In genomic region chr3:34198228-34198627, GRCm38 (mm10) we compare ENCODE assay signal across 8 mouse cellular contexts.
DNase-seq lines count a peak whose midpoint lies in the region; ATAC-seq and TF ChIP-seq lines count a peak whose summit lies in the region.

No protein-coding gene starts in this region.

- no peak for TF ChIP-seq EP300 in MEL (IDR thresholded peaks at IDR 0.05; ENCODE audit: low read depth in 1 of 2, low read length in 2 of 2)

- peak in 2 of 3 experiments; percentile 7 to 20; a peak in 1 of 6 replicates for TF ChIP-seq CTCF in MEL (IDR thresholded peaks at IDR 0.05 in 2 of 3, conservative IDR thresholded peaks at IDR 0.05 in 1 of 3; ENCODE audit: control insufficient read depth in 1 of 3, insufficient read depth in 1 of 3, low read depth in 2 of 3, low read length in 3 of 3, poor library complexity in 1 of 3, severe bottlenecking in 1 of 3)

- no peaks in the 10 kb centered on the region for H3K27me3 ChIP-seq in MEL (ENCODE audit: control insufficient read depth in 1 of 2, insufficient read depth in 2 of 2, low read length in 2 of 2)
- H3K27me3 ChIP-seq in forebrain, embryonic 14.5 days (replicated peaks; ENCODE audit: control insufficient read depth, insufficient read depth, low read length), result no peaks in the 10 kb centered on the region
- H3K27me3 ChIP-seq in hindbrain, embryonic 12.5 days, result no peaks in the 10 kb centered on the region
- no peaks in the 10 kb centered on the region for H3K27me3 ChIP-seq in neural tube, embryonic 11.5 days (ENCODE audit: control insufficient read depth, insufficient read depth, low read length)

- no peaks in the 10 kb centered on the region for H3K9me3 ChIP-seq in MEL (replicated peaks; ENCODE audit: insufficient read depth, low read length)
- no peaks in the 10 kb centered on the region for H3K9me3 ChIP-seq in forebrain, embryonic 14.5 days (replicated peaks; ENCODE audit: control insufficient read depth, low read length)
- no peaks in the 10 kb centered on the region for H3K9me3 ChIP-seq in hindbrain, embryonic 12.5 days (replicated peaks)
- H3K9me3 ChIP-seq in neural tube, embryonic 11.5 days (ENCODE audit: control insufficient read depth, low read length), result no peaks in the 10 kb centered on the region

- no peaks in the 10 kb centered on the region for H3K4me1 ChIP-seq in MEL (ENCODE audit: control insufficient read depth in 1 of 2, insufficient read depth in 2 of 2, low read length in 2 of 2)
- H3K4me1 ChIP-seq in forebrain, embryonic 14.5 days (ENCODE audit: control insufficient read depth, insufficient read depth, low read length), result peaks cover 11% of the 10 kb centered on the region; the same call in 1 of the 2 replicates
- H3K4me1 ChIP-seq in hindbrain, embryonic 12.5 days, result peaks cover 19% of the 10 kb centered on the region
- H3K4me1 ChIP-seq in neural tube, embryonic 11.5 days (ENCODE audit: control insufficient read depth, insufficient read depth, low read length), result peaks cover 7% of the 10 kb centered on the region; the same call in 1 of the 2 replicates

- peak; percentile 17 for TF ChIP-seq RAD21 in MEL (IDR thresholded peaks at IDR 0.05; ENCODE audit: low read depth, low read length)

- no peak overlapping the region for H3K27ac ChIP-seq in MEL (ENCODE audit: control insufficient read depth, low read depth, low read length)
- H3K27ac ChIP-seq in forebrain, embryonic 14.5 days (ENCODE audit: low read depth, low read length), result no peak overlapping the region; the same call in 1 of the 2 replicates
- H3K27ac ChIP-seq in hindbrain, embryonic 12.5 days, result no peak overlapping the region
- no peak overlapping the region for H3K27ac ChIP-seq in neural tube, embryonic 11.5 days (ENCODE audit: low read depth, low read length)

- TF ChIP-seq POLR2A in MEL (IDR thresholded peaks at IDR 0.05; ENCODE audit: control insufficient read depth in 1 of 2, insufficient read depth in 1 of 2, low read depth in 1 of 2, low read length in 2 of 2, poor library complexity in 1 of 2), result no peak

- no peak overlapping the region for H3K4me3 ChIP-seq in MEL (ENCODE audit: control insufficient read depth in 1 of 2, insufficient read depth in 1 of 2, low read depth in 2 of 2, low read length in 2 of 2)
- H3K4me3 ChIP-seq in forebrain, embryonic 14.5 days (ENCODE audit: low read depth, low read length), result peak overlapping the region; percentile 24
- no peak overlapping the region for H3K4me3 ChIP-seq in hindbrain, embryonic 12.5 days
- no peak overlapping the region for H3K4me3 ChIP-seq in neural tube, embryonic 11.5 days (ENCODE audit: low read depth, low read length)

- 35% methylated on average over 8 of the region's 8 CpGs for WGBS in forebrain, embryonic 14.5 days
- 36% methylated on average over 8 of the region's 8 CpGs for whole genome bisulfite sequencing in hindbrain, embryonic 12.5 days
- 31% methylated on average over 8 of the region's 8 CpGs for WGBS in neural tube, embryonic 11.5 days

- ATAC-seq in forebrain, embryonic 14.5 days, result peak; percentile 27
- ATAC-seq in hindbrain, embryonic 12.5 days (ENCODE audit: low FRiP score), result 0 out of 2 replicates have a peak, but pooled peaks have one; percentile 11
- ATAC-seq in neural tube, embryonic 11.5 days (ENCODE audit: insufficient read depth, low FRiP score, low TSS enrichment), result peak; percentile 20; the same call in 1 of the 2 replicates

- no peak overlapping the region for H3K9ac ChIP-seq in MEL (ENCODE audit: control insufficient read depth, low read depth, low read length, poor library complexity, severe bottlenecking)
- peak overlapping the region; percentile 13; the same call in 1 of the 2 replicates for H3K9ac ChIP-seq in forebrain, embryonic 14.5 days (ENCODE audit: low read length)
- H3K9ac ChIP-seq in hindbrain, embryonic 12.5 days, result no peak overlapping the region
- H3K9ac ChIP-seq in neural tube, embryonic 11.5 days (ENCODE audit: low read length), result no peak overlapping the region

- no peaks in the 10 kb centered on the region for H3K36me3 ChIP-seq in MEL (ENCODE audit: control insufficient read depth in 1 of 2, insufficient read depth in 2 of 2, low read length in 2 of 2)
- no peaks in the 10 kb centered on the region for H3K36me3 ChIP-seq in forebrain, embryonic 14.5 days (ENCODE audit: control insufficient read depth, insufficient read depth, low read length)
- no peaks in the 10 kb centered on the region for H3K36me3 ChIP-seq in hindbrain, embryonic 12.5 days
- no peaks in the 10 kb centered on the region for H3K36me3 ChIP-seq in neural tube, embryonic 11.5 days (ENCODE audit: control insufficient read depth, insufficient read depth, low read length)

- no peaks in the 10 kb centered on the region for H3K79me2 ChIP-seq in MEL (ENCODE audit: control insufficient read depth, insufficient read depth, low read length, poor library complexity)

- peak overlapping the region; percentile 43 for H3K4me2 ChIP-seq in forebrain, embryonic 14.5 days (ENCODE audit: low read length)
- peak overlapping the region; percentile 32 for H3K4me2 ChIP-seq in hindbrain, embryonic 12.5 days (replicated peaks)
- peak overlapping the region; percentile 29; the same call in 1 of the 2 replicates for H3K4me2 ChIP-seq in neural tube, embryonic 11.5 days (ENCODE audit: low read depth)

- DNase-seq in A20 (ENCODE audit: low read depth, low spot score) (peak; percentile 7), MEL (ENCODE audit: low read depth, low spot score) (peak; percentile 4)
- peak; percentile 64 for DNase-seq in forebrain, embryonic 14.5 days (ENCODE audit: low spot score)
- DNase-seq in left cerebral cortex, adult 11 months (ENCODE audit: low spot score), result peak; percentile 53
- peak; percentile 56 for DNase-seq in neural tube, embryonic 11.5 days (ENCODE audit: low spot score)
- no peak for DNase-seq in c-Kit-positive CD71-positive TER-119-positive erythroid progenitor cells, embryonic 14.5 days (ENCODE audit: low spot score)
- DNase-seq in thymus, postnatal 36 days, result no peak

TF ChIP-seq in MEL, 35 proteins besides CTCF, POLR2A, EP300 and RAD21:
- TF ChIP-seq KAT2A (conservative IDR thresholded peaks at IDR 0.05; ENCODE audit: low read depth, low read length), result no peak
- TF ChIP-seq SMC3 (IDR thresholded peaks at IDR 0.05; ENCODE audit: low read depth, low read length), result peak; percentile 28; the same call in 1 of the 2 replicates
- no peak for TF ChIP-seq HCFC1 (IDR thresholded peaks at IDR 0.05; ENCODE audit: low read depth, low read length)
- TF ChIP-seq GABPA (IDR thresholded peaks at IDR 0.05; ENCODE audit: low read depth, low read length), result no peak
- TF ChIP-seq MAX (IDR thresholded peaks at IDR 0.05; ENCODE audit: low read length), result no peak
- TF ChIP-seq NELFE (IDR thresholded peaks at IDR 0.05; ENCODE audit: low read depth, low read length), result no peak
- TF ChIP-seq TBP (IDR thresholded peaks at IDR 0.05; ENCODE audit: low read depth, low read length), result no peak
- TF ChIP-seq USF2 (IDR thresholded peaks at IDR 0.05; ENCODE audit: borderline replicate concordance in 1 of 2, insufficient read depth in 1 of 2, low read depth in 1 of 2, low read length in 2 of 2), result no peak

Comparison
In these comparisons a context has a peak if more than half of its experiments do, and no peak if none do; other contexts are left out.
1. DNase-seq: peak in A20 (single experiment), MEL (single experiment), forebrain, embryonic 14.5 days (single experiment), left cerebral cortex, adult 11 months (single experiment) and neural tube, embryonic 11.5 days (single experiment); none in c-Kit-positive CD71-positive TER-119-positive erythroid progenitor cells, embryonic 14.5 days (single experiment) and thymus, postnatal 36 days (0 of 2).
2. Peak in every context shown above with its lines, with median percentiles within 50 percentile points of each other: ATAC-seq and H3K4me2 ChIP-seq.